Mouse (Mus musculus) E14TG2a.4 (cell line): ENCODE measurements around the gene Iqcm.

Source experiments
- H3K27me3 ChIP-seq: 2 replicates; pipeline ENCODE4 v1.6.1; 2014; ENCODE audit warnings: low read length, control low read depth; ENCODE audit not compliant: insufficient read depth
- H3K36me3 ChIP-seq: 2 replicates; pipeline ENCODE4 v1.6.1; 2014; ENCODE audit warnings: low read length, control low read depth; ENCODE audit not compliant: insufficient read depth
- H3K4me1 ChIP-seq: replicated peaks from 2 replicates; pipeline ENCODE4 v1.6.1; 2014; ENCODE audit warnings: low read depth, low read length, control low read depth
- H3K4me3 ChIP-seq: replicated peaks from 2 replicates; pipeline ENCODE4 v1.5.1; 2014; ENCODE audit warnings: mild to moderate bottlenecking, low read length
- H3K9me3 ChIP-seq: 2 replicates; pipeline ENCODE4 v1.6.1; 2014; ENCODE audit warnings: low read length, control low read depth
- CTCF ChIP-seq: conservative IDR thresholded peaks from 2 replicates; pipeline ENCODE4 v1.5.1; 2014; ENCODE audit warnings: low read length
- NANOG ChIP-seq: IDR thresholded peaks from 2 replicates; pipeline ENCODE4 v1.6.1; 2014; ENCODE audit warnings: borderline replicate concordance, low read length, mixed read lengths
- POU5F1 ChIP-seq: IDR thresholded peaks from 2 replicates; pipeline ENCODE4 v1.6.1; 2014; ENCODE audit warnings: low read length, borderline replicate concordance

Gene Iqcm

GRCm38 (mm10) chr8:75642958-75643357, 194.5 kb downstream of the Iqcm start:
- H3K36me3 ChIP-seq: no peaks in the 10 kb centered on the region
- no peaks in the 10 kb centered on the region for H3K4me1 ChIP-seq
- no peak overlapping the region for H3K4me3 ChIP-seq
- peaks cover 10% of the 10 kb centered on the region for H3K9me3 ChIP-seq
- H3K27me3 ChIP-seq: no peaks in the 10 kb centered on the region
- TF ChIP-seq POU5F1 (no peak), NANOG (no peak), CTCF (no peak)

- Histone ChIP-seq H3K4me3 (no peak overlapping the region), H3K36me3 (no peaks in the 10 kb centered on the region), H3K4me1 (no peaks in the 10 kb centered on the region), H3K9me3 (no peaks in the 10 kb centered on the region), H3K27me3 (no peaks in the 10 kb centered on the region)
- TF ChIP-seq POU5F1: no peak
- no peak for TF ChIP-seq CTCF
- no peak for TF ChIP-seq NANOG
These were observed 210.8 kb downstream of the Iqcm start for GRCm38 (mm10) chr8:75659287-75659686.

GRCm38 (mm10) chr8:75746561-75746960, 298.1 kb downstream of the Iqcm start:
- TF ChIP-seq CTCF (no peak), POU5F1 (no peak), NANOG (no peak)

DNA sequence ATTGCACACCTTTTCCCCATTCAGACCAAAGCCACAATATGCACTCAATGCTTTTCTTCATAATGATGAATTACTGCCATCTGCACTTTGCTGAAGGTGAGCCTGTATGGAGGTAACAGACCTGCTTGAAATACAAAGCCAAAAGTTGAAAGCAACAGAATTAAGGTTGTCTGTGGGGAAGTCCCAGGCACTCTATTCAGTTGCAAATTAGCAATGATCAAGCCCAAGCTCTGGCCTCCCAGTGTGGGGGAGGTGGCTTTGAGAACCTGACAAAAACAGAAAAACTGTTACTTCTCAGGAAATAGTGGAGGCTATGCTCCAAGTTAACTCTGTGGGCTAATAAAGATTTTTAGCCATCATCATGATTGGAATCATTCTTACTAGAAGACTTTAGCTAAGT, 307.1 kb downstream of the Iqcm start:
- Histone ChIP-seq H3K9me3 (peaks cover 3% of the 10 kb centered on the region; the same call in 1 of the 2 replicates), H3K4me1 (peaks cover 17% of the 10 kb centered on the region), H3K4me3 (no peak overlapping the region), H3K27me3 (no peaks in the 10 kb centered on the region), H3K36me3 (no peaks in the 10 kb centered on the region)
- TF ChIP-seq NANOG: peak; percentile 45; the same call in 1 of the 2 replicates
- no peak for TF ChIP-seq CTCF

More at GRCm38 (mm10) chr8:75746561-75746960, 298.1 kb downstream of the Iqcm start:
- no peaks in the 10 kb centered on the region for H3K9me3 ChIP-seq
- H3K36me3 ChIP-seq: no peaks in the 10 kb centered on the region
- no peaks in the 10 kb centered on the region for H3K27me3 ChIP-seq
- no peaks in the 10 kb centered on the region for H3K4me1 ChIP-seq
- H3K4me3 ChIP-seq: no peak overlapping the region

DNA sequence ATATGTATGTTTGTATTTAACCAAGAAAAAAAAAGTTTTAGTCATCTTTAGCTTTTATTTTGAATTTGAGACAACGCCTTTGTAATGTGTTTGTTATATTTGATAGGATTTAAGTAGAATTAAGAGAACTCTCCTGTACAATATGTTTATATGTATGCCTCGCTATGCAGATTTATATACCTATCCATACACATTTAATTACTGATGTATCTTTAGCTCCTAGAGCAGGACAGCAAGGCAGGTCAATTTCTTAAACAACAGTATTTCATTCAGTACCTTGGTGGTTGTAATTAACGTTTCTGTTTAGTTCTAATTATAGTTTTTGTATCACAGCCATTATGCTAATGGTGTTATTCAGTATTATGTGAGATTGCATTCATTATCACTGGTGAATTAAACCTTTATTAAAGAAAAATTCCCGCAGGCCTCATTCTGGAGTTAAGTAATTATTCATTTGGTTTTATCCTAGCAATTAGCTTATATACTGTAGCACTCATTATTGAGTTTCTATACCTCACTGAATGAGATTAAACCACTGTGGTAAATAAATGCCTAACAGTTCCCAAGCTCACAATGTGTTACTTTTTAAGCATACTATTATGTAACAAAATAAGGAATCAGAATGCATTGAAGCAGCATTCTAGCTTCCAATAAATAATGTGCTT, 380.1 kb downstream of the Iqcm start:
- no peak overlapping the region for H3K4me3 ChIP-seq
- H3K4me1 ChIP-seq: no peaks in the 10 kb centered on the region
- H3K9me3 ChIP-seq: no peaks in the 10 kb centered on the region
- H3K36me3 ChIP-seq: no peaks in the 10 kb centered on the region
- TF ChIP-seq POU5F1 (no peak), CTCF (no peak), NANOG (no peak)
- H3K27me3 ChIP-seq: no peaks in the 10 kb centered on the region

DNA sequence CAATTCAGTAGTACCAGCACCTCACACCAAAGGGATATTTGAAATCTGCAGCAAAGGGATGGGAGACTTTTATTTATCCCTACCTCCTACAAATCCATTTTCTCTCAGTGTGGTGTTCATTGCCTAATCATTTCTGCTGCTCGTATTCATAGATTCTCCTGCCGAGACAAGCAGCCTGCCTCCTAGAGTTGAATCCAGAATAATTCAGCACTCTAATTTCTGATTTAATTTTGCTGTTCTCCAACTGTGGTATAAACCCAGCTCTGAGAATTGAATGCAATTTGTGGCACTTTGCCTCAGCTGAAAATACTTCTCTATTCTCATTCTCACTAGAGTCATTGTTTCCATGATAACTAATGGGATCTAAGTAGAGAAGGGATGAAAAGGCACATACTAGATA, 386.8 kb downstream of the Iqcm start:
- H3K27me3 ChIP-seq: no peaks in the 10 kb centered on the region
- no peaks in the 10 kb centered on the region for H3K4me1 ChIP-seq
- H3K9me3 ChIP-seq: no peaks in the 10 kb centered on the region
- H3K36me3 ChIP-seq: no peaks in the 10 kb centered on the region
- TF ChIP-seq CTCF: no peak
- no peak for TF ChIP-seq NANOG
- TF ChIP-seq POU5F1: no peak
- no peak overlapping the region for H3K4me3 ChIP-seq

GRCm38 (mm10) chr8:75917603-75918344, 469.3 kb downstream of the Iqcm start:
- Histone ChIP-seq H3K36me3 (no peaks in the 10 kb centered on the region), H3K9me3 (no peaks in the 10 kb centered on the region), H3K4me3 (no peak overlapping the region), H3K4me1 (no peaks in the 10 kb centered on the region), H3K27me3 (no peaks in the 10 kb centered on the region)
- no peak for TF ChIP-seq CTCF
- no peak for TF ChIP-seq NANOG
- TF ChIP-seq POU5F1: no peak

GRCm38 (mm10) chr8:75949166-75949565, 500.7 kb downstream of the Iqcm start:
- Histone ChIP-seq H3K9me3 (no peaks in the 10 kb centered on the region), H3K4me1 (no peaks in the 10 kb centered on the region), H3K36me3 (no peaks in the 10 kb centered on the region), H3K4me3 (no peak overlapping the region), H3K27me3 (no peaks in the 10 kb centered on the region)
- TF ChIP-seq NANOG (no peak), CTCF (no peak), POU5F1 (no peak)
